Mouse (Mus musculus) midbrain, postnatal 0 days (tissue): ENCODE measurements around the gene Zfp871. TPM values are rescaled to one million over a fixed set of nuclear protein-coding genes. Genes with fewer than 3 reads are reported as not detected.
A peak's percentile ranks its signal among the peaks of the same experiment; 100 is the strongest.

Source experiments
- ATAC-seq: fragments of 200-750 bp; cut with Nextera tagmentation; 2 replicates; pipeline ENCODE4 v1.8.0; 2017; ENCODE audit warnings: moderate number of reproducible peaks, mild to moderate bottlenecking, moderate TSS enrichment, moderate library complexity; ENCODE audit not compliant: low FRiP score
- DNase-seq: peaks from one replicate; pipeline ENCODE4 v3.0.0-alpha.2; 2015; ENCODE audit warnings: low spot score
- H3K27ac ChIP-seq: fragments of 300-500 bp; sonication (generic); 2 replicates; pipeline ENCODE4 v1.5.1; 2014; ENCODE audit warnings: low read depth, mild to moderate bottlenecking, low read length, mixed read lengths
- H3K27me3 ChIP-seq: fragments of 300-500 bp; sonication (generic); 2 replicates; pipeline ENCODE4 v1.6.1; 2014; ENCODE audit warnings: low read length, control low read depth, mixed read lengths; ENCODE audit not compliant: insufficient read depth
- H3K36me3 ChIP-seq: fragments of 300-500 bp; sonication (generic); 2 replicates; pipeline ENCODE4 v1.6.1; 2014; ENCODE audit warnings: low read length, control low read depth, mixed read lengths; ENCODE audit not compliant: insufficient read depth
- H3K4me1 ChIP-seq: fragments of 300-500 bp; sonication (generic); 2 replicates; pipeline ENCODE4 v1.6.1; 2014; ENCODE audit warnings: mild to moderate bottlenecking, control low read depth, antibody characterized with exemption, low read length, mixed read lengths; ENCODE audit not compliant: insufficient read depth
- H3K4me2 ChIP-seq: fragments of 300-500 bp; sonication (generic); 2 replicates; pipeline ENCODE4 v1.6.1; 2014; ENCODE audit warnings: low read depth, mild to moderate bottlenecking, low read length, mixed read lengths; ENCODE audit not compliant: poor library complexity, severe bottlenecking
- H3K4me3 ChIP-seq: fragments of 300-500 bp; sonication (generic); 2 replicates; pipeline ENCODE4 v1.5.1; 2014; ENCODE audit warnings: low read depth, mild to moderate bottlenecking, low read length, moderate library complexity
- H3K9ac ChIP-seq: fragments of 300-500 bp; sonication (generic); replicated peaks from 2 replicates; pipeline ENCODE4 v1.6.1; 2014; ENCODE audit warnings: mild to moderate bottlenecking, low read length, moderate library complexity, mixed read lengths; ENCODE audit not compliant: poor library complexity, severe bottlenecking
- H3K9me3 ChIP-seq: fragments of 300-500 bp; sonication (generic); 2 replicates; pipeline ENCODE4 v1.6.1; 2016; ENCODE audit warnings: low read length, control low read depth
- CTCF ChIP-seq: IDR thresholded peaks from 2 replicates; pipeline ENCODE4 v1.5.1; 2016; ENCODE audit warnings: antibody characterized with exemption, mild to moderate bottlenecking
- WGBS: fragments of 180-500 bp; shearing (Covaris S2); extraction: QIAGEN DNeasy Blood & Tissue Kit; methylation state at CpG from one replicate; pipeline ENCODE4 v1.1.7; 2014; 5-methylcytosine and 5-hydroxymethylcytosine counted together
- polyA plus RNA-seq: library from polyadenylated mRNA; unstranded; fragments of >200 nt; fragmentation: Nextera tagmentation; extraction: Ambion mirVana; gene quantifications from 2 replicates; pipeline ENCODE4 v1.2.1, GENCODE M21; 2015
- total RNA-seq: library from RNA; depleted of rRNA; stranded (reverse); fragments of >200 nt; gene quantifications from 2 replicates; pipeline ENCODE4 v1.2.3, GENCODE M21; 2014; rRNA removed

The Zfp871 gene
- 34.5 and 41.4 TPM in 2 replicates for total RNA-seq
- 41.8 and 46.7 TPM in 2 replicates for polyA plus RNA-seq

DNA sequence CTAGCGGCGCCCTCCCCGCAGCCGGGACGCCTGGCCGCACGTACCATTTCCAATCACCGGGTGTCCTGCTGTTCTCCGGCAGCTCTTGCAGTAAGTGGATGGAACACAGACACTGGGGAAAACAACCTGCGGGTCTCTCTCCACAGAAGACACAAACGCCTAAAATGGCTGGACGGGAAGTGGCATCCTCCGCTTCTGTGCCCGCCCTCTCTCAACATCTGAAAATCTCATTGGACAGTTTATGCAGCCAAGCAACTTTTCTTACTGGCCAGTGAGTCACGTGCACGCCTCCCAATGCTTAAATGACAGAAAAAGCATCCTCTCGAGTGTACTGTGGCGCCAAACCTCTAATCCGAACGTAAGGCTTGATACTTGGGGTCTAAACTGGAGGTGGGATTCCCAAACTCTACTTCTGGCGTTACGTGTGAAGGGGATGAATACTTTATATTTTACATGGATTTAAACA is at the start of gene Zfp871:
TSS of gene Zfp871 (minus strand) at position 194 of the 466 bp plus-strand sequence.
- Histone ChIP-seq H3K9ac (peak within 1 kb of the TSS; percentile 97), H3K36me3 (peaks cover 3% of the 10 kb centered on the region; the same call in 1 of the 2 replicates), H3K9me3 (no peaks in the 10 kb centered on the region), H3K27ac (peak within 1 kb of the TSS; percentile 91), H3K4me3 (peak within 1 kb of the TSS; percentile 86), H3K4me2 (peak within 1 kb of the TSS; percentile 64), H3K4me1 (peaks cover 6% of the 10 kb centered on the region; the same call in 1 of the 2 replicates), H3K27me3 (no peaks in the 10 kb centered on the region)
- DNase-seq (peak; percentile 96), ATAC-seq (peak; percentile 99)
- 0% methylated on average over 22 of the region's 22 CpGs for WGBS
- peak; percentile 12; the same call in 1 of the 2 replicates for TF ChIP-seq CTCF

DNA sequence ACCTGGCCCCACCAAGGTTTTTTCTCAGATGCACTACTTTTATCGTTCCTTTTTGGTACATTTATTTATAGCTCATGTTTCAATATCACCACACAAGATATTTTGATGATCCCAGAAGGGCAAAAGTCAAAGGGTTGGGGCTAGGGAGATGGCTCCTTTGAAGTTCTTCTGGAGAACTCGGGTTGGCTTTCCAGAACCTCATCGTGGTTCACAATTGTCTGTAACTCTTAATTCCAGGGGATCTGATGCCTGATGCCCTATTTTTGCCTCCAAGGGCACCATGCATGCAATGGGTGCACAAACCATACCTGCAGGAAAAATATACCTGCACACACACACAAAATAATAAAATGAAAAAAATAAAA is 42.3 kb upstream of the Zfp871 start:
- H3K36me3 ChIP-seq, result peaks cover 2% of the 10 kb centered on the region; the same call in 1 of the 2 replicates
- no peak for TF ChIP-seq CTCF
- DNase-seq, result no peak
- H3K9ac ChIP-seq, result peak overlapping the region; percentile 89; the same call in 1 of the 2 replicates
- no peaks in the 10 kb centered on the region for H3K9me3 ChIP-seq
- no peaks in the 10 kb centered on the region for H3K27me3 ChIP-seq
- no peak for ATAC-seq
- 37% methylated on average over 3 of the region's 3 CpGs for WGBS
- H3K4me1 ChIP-seq, result no peaks in the 10 kb centered on the region; the same call in 1 of the 2 replicates
- H3K4me3 ChIP-seq, result peak overlapping the region; percentile 72
- H3K27ac ChIP-seq, result no peak overlapping the region
- H3K4me2 ChIP-seq, result peak overlapping the region; percentile 68

DNA sequence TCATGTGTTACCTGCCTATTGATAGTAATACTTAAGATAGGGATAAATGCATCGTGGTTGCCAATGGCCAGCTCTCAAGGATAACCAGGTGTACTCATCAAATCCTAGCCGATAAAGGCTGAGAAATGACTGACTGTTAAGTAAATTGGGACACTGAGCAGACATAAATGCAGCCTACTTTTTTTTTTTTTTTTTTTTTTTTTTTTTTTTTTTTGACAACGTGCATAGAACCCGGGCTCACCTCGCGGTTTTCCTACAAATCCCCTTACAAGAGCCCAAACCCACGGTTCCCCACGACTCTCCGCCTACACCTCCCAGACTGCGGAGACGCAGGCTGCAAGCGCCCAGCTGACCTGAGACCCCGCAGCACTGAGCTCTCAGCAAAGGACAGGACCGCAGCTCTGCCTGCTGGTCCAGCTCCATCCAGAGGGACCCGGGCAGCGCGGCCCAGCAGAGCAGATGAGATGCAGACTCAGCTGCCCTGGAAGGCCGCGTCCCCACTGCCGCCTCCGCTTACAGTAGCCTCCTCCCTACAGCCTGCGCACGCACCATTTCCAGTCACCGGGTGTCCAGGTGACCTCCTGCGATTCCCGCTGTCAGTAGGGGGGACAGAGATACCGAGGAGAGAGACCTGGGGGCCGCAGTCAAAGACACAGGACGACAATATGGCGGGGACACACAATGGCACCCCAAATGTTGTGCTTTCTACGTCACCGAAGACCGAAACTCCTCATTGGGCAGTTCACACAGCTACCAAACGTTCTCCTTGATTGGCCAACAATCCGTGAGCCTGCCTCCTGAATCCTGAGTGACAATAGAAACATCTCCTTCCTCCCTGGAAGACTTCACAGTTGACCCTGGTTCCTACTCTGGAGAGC is 41.7 kb upstream of the Zfp871 start, which contains the start of gene Zfp799:
TSS of gene Zfp799 (minus strand) at position 722 of the 878 bp plus-strand sequence.
- no peak for TF ChIP-seq CTCF
- WGBS, result 1% methylated on average over 35 of the region's 35 CpGs
- Histone ChIP-seq H3K36me3 (peaks cover 2% of the 10 kb centered on the region; the same call in 1 of the 2 replicates), H3K9me3 (no peaks in the 10 kb centered on the region), H3K4me2 (peak within 1 kb of the TSS; percentile 68), H3K27me3 (no peaks in the 10 kb centered on the region), H3K4me3 (peak within 1 kb of the TSS; percentile 72), H3K4me1 (no peaks in the 10 kb centered on the region; the same call in 1 of the 2 replicates), H3K27ac (peak within 1 kb of the TSS; percentile 84), H3K9ac (peak within 1 kb of the TSS; percentile 89)
- peak; percentile 97 for DNase-seq
- ATAC-seq, result peak; percentile 100

DNA sequence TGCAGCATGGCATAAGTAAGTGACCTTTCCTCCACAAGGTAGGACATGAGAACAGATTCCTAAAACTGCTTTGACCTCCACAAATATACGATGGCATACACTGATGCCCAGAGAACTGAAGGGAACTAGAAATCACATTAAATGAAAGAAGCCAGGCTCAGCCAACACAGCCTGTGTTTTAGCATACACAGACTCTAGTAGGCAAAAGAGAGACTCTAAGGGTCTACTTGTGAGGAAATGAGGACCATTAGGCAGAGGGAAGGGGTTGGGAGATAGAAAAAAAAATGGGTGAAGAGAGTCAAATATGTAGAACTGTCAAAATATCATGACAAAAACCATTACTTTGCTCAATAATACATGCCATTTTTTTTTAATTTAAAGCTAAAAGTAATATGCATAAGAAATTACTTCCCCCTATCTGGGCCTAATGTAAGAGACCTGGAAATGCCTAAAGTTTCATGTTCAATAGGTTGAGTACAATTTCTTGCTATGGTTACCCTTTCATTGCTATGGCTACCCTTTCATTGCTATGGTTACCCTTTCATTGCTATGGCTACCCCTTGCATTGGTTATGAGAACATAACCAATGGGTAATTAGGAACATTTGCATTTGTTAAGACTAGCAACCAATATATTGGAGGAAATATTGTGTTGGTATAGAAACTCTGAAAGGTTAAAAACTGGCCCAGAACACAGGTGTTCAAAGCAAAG is 28.1 kb upstream of the Zfp871 start:
- ATAC-seq, result no peak
- no peak overlapping the region for H3K9ac ChIP-seq
- H3K36me3 ChIP-seq, result peaks cover 25% of the 10 kb centered on the region
- no peak overlapping the region for H3K4me2 ChIP-seq
- H3K27ac ChIP-seq, result no peak overlapping the region
- H3K4me1 ChIP-seq, result no peaks in the 10 kb centered on the region
- H3K9me3 ChIP-seq, result no peaks in the 10 kb centered on the region
- 91% methylated on average over 1 of the region's 1 CpGs for WGBS
- H3K27me3 ChIP-seq, result no peaks in the 10 kb centered on the region
- DNase-seq, result peak; percentile 12
- no peak overlapping the region for H3K4me3 ChIP-seq
- no peak for TF ChIP-seq CTCF

DNA sequence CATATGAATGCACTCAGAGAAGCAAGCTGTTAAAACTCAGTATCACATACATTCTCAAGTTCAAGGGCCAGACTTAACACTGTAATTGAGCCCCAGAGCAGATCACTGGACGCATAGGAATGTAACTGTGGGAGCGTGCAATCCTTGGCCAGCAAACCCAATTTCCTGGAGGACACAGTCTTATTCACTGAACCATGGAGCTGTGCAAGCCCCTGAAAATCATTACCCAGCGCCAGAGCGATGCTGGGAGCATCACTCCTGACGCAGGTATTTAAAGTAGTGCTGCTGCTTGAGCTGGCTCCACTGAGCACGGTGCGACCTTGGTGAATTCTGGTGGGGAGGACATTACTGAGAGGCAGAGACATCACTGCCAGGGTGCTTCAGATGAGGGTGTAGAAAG is 26.0 kb upstream of the Zfp871 start:
- Histone ChIP-seq H3K4me3 (no peak overlapping the region), H3K4me2 (no peak overlapping the region), H3K9me3 (no peaks in the 10 kb centered on the region), H3K27ac (no peak overlapping the region), H3K27me3 (no peaks in the 10 kb centered on the region), H3K36me3 (peaks cover 8% of the 10 kb centered on the region), H3K9ac (no peak overlapping the region), H3K4me1 (no peaks in the 10 kb centered on the region)
- no peak for DNase-seq
- ATAC-seq, result no peak
- TF ChIP-seq CTCF, result no peak
- 83% methylated on average over 7 of the region's 7 CpGs for WGBS
